Mouse (Mus musculus) thymus, postnatal 14 days (tissue): Measurements from ENCODE around the gene Irf2bp1.

ENCODE experiments used
- DNase-seq: peaks from one replicate; pipeline ENCODE4 v3.0.0; 2021

The Irf2bp1 gene

GRCm38 (mm10) chr7:19003902-19004630 is at the start of gene Irf2bp1:
Gene Irf2bp1, plus strand, starts transcription at chr7:19004044.
- DNase-seq, result peak; percentile 94

GRCm38 (mm10) chr7:18957569-18958383 is 46.1 kb upstream of the Irf2bp1 start:
- DNase-seq, result peak; percentile 8

GRCm38 (mm10) chr7:18958384-18958766 is 45.5 kb upstream of the Irf2bp1 start:
- DNase-seq, result no peak

GRCm38 (mm10) chr7:18959446-18959845 is 44.4 kb upstream of the Irf2bp1 start:
- DNase-seq, result no peak

GRCm38 (mm10) chr7:18962171-18962792 is 41.6 kb upstream of the Irf2bp1 start:
- DNase-seq, result no peak

- no peak for DNase-seq
Measured at GRCm38 (mm10) chr7:18962795-18963194, 41.0 kb upstream of the Irf2bp1 start.

GRCm38 (mm10) chr7:18963294-18963843 is 40.5 kb upstream of the Irf2bp1 start:
- no peak for DNase-seq

- no peak for DNase-seq
Measured at GRCm38 (mm10) chr7:18965312-18965711, 38.5 kb upstream of the Irf2bp1 start.

GRCm38 (mm10) chr7:18967603-18968002 is 36.2 kb upstream of the Irf2bp1 start:
- no peak for DNase-seq

- DNase-seq, result no peak
Measured at GRCm38 (mm10) chr7:18970956-18971355, 32.9 kb upstream of the Irf2bp1 start.

GRCm38 (mm10) chr7:18978381-18978780 is 25.5 kb upstream of the Irf2bp1 start:
- DNase-seq, result no peak

GRCm38 (mm10) chr7:18986503-18986902 is 17.3 kb upstream of the Irf2bp1 start:
- DNase-seq, result no peak

GRCm38 (mm10) chr7:18987100-18987499 is 16.7 kb upstream of the Irf2bp1 start, which contains the start of gene Nanos2:
Gene Nanos2, plus strand, starts transcription at chr7:18987400.
- no peak for DNase-seq

GRCm38 (mm10) chr7:18987747-18988146 is 16.1 kb upstream of the Irf2bp1 start:
- DNase-seq, result no peak

GRCm38 (mm10) chr7:18988780-18989179 is 15.1 kb upstream of the Irf2bp1 start:
- DNase-seq, result no peak

- DNase-seq, result no peak
Measured at GRCm38 (mm10) chr7:18989995-18990394, 13.8 kb upstream of the Irf2bp1 start.

- DNase-seq, result peak; percentile 99
Measured at GRCm38 (mm10) chr7:18990601-18991295, 13.1 kb upstream of the Irf2bp1 start, which contains the start of gene Mypop. Gene Mypop, plus strand, starts transcription at chr7:18991245.

GRCm38 (mm10) chr7:18991660-18992293 is 12.1 kb upstream of the Irf2bp1 start:
- DNase-seq, result peak; percentile 39

GRCm38 (mm10) chr7:18992294-18992675 is 11.6 kb upstream of the Irf2bp1 start:
- DNase-seq, result peak; percentile 37

- DNase-seq, result no peak
Measured at GRCm38 (mm10) chr7:18993036-18993435, 10.8 kb upstream of the Irf2bp1 start.

GRCm38 (mm10) chr7:18998835-18999234 is 5.0 kb upstream of the Irf2bp1 start:
- DNase-seq, result no peak

- DNase-seq, result peak; percentile 55
Measured at GRCm38 (mm10) chr7:19000421-19000820, 3.4 kb upstream of the Irf2bp1 start.
